Mouse (Mus musculus): ENCODE measurements at regions not wholly inside any gene's neighbourhood (a gene's known extent, or its start where the extent isn't known, plus 50 kb on each side); places are given as distances from the start of the nearest gene placed in this dataset.

GRCm38 (mm10) chr5:126680262-126680661 is 561.3 kb upstream of the Tmem132c start:
- ATAC-seq (ENCODE audit: insufficient number of reproducible peaks, low FRiP score, low TSS enrichment, low read depth) = no peak
- Histone ChIP-seq H3K9me3 (ENCODE audit: control insufficient read depth, low read length) (no peaks in the 10 kb centered on the region), H3K27ac (replicated peaks; ENCODE audit: low read depth, low read length) (no peak overlapping the region), H3K4me2 (ENCODE audit: low read depth, severe bottlenecking) (no peak overlapping the region), H3K4me3 (ENCODE audit: low read depth, low read length) (no peak overlapping the region), H3K27me3 (ENCODE audit: control insufficient read depth, insufficient read depth, low read length) (no peaks in the 10 kb centered on the region), H3K36me3 (ENCODE audit: control insufficient read depth, insufficient read depth, low read length) (no peaks in the 10 kb centered on the region), H3K4me1 (ENCODE audit: control insufficient read depth, insufficient read depth, low read length) (no peaks in the 10 kb centered on the region), H3K9ac (ENCODE audit: low read length) (no peak overlapping the region)
- DNase-seq (ENCODE audit: low spot score) = no peak
- 83% methylated on average over 6 of the region's 6 CpGs for WGBS

GRCm38 (mm10) chr5:126699314-126699713 is 542.3 kb upstream of the Tmem132c start:
- Histone ChIP-seq H3K4me2 (ENCODE audit: low read depth, severe bottlenecking) (no peak overlapping the region), H3K4me1 (ENCODE audit: control insufficient read depth, insufficient read depth, low read length) (no peaks in the 10 kb centered on the region), H3K4me3 (ENCODE audit: low read depth, low read length) (no peak overlapping the region), H3K27me3 (ENCODE audit: control insufficient read depth, insufficient read depth, low read length) (no peaks in the 10 kb centered on the region), H3K27ac (replicated peaks; ENCODE audit: low read depth, low read length) (no peak overlapping the region), H3K36me3 (ENCODE audit: control insufficient read depth, insufficient read depth, low read length) (no peaks in the 10 kb centered on the region), H3K9ac (ENCODE audit: low read length) (no peak overlapping the region), H3K9me3 (ENCODE audit: control insufficient read depth, low read length) (no peaks in the 10 kb centered on the region)
- no peak for ATAC-seq (ENCODE audit: insufficient number of reproducible peaks, low FRiP score, low TSS enrichment, low read depth)
- WGBS = 52% methylated on average over 4 of the region's 4 CpGs
- peak; percentile 33 for DNase-seq (ENCODE audit: low spot score)

- no peaks in the 10 kb centered on the region for H3K27me3 ChIP-seq (ENCODE audit: control insufficient read depth, insufficient read depth, low read length)
- H3K27ac ChIP-seq (replicated peaks; ENCODE audit: low read depth, low read length) = no peak overlapping the region
- H3K9me3 ChIP-seq (ENCODE audit: control insufficient read depth, low read length) = no peaks in the 10 kb centered on the region
- no peaks in the 10 kb centered on the region for H3K36me3 ChIP-seq (ENCODE audit: control insufficient read depth, insufficient read depth, low read length)
- ATAC-seq (ENCODE audit: insufficient number of reproducible peaks, low FRiP score, low TSS enrichment, low read depth) (no peak), DNase-seq (ENCODE audit: low spot score) (no peak)
- no peak overlapping the region for H3K9ac ChIP-seq (ENCODE audit: low read length)
- no peak overlapping the region for H3K4me2 ChIP-seq (ENCODE audit: low read depth, severe bottlenecking)
- whole genome bisulfite sequencing = 62% methylated on average over 8 of the region's 8 CpGs
- H3K4me1 ChIP-seq (ENCODE audit: control insufficient read depth, insufficient read depth, low read length) = no peaks in the 10 kb centered on the region
- H3K4me3 ChIP-seq (ENCODE audit: low read depth, low read length) = no peak overlapping the region
Measured at GRCm38 (mm10) chr5:126703516-126704282, 537.9 kb upstream of the Tmem132c start.

GRCm38 (mm10) chr5:126705871-126706270 is 535.7 kb upstream of the Tmem132c start:
- Histone ChIP-seq H3K4me1 (ENCODE audit: control insufficient read depth, insufficient read depth, low read length) (no peaks in the 10 kb centered on the region), H3K27me3 (ENCODE audit: control insufficient read depth, insufficient read depth, low read length) (no peaks in the 10 kb centered on the region), H3K36me3 (ENCODE audit: control insufficient read depth, insufficient read depth, low read length) (no peaks in the 10 kb centered on the region), H3K9me3 (ENCODE audit: control insufficient read depth, low read length) (no peaks in the 10 kb centered on the region), H3K27ac (replicated peaks; ENCODE audit: low read depth, low read length) (no peak overlapping the region), H3K4me3 (ENCODE audit: low read depth, low read length) (no peak overlapping the region), H3K4me2 (ENCODE audit: low read depth, severe bottlenecking) (no peak overlapping the region), H3K9ac (ENCODE audit: low read length) (no peak overlapping the region)
- WGBS = 60% methylated on average over 11 of the region's 11 CpGs
- ATAC-seq (ENCODE audit: insufficient number of reproducible peaks, low FRiP score, low TSS enrichment, low read depth) (no peak), DNase-seq (ENCODE audit: low spot score) (no peak)

GRCm38 (mm10) chr5:126706701-126707100 is 534.9 kb upstream of the Tmem132c start:
- H3K9ac ChIP-seq (ENCODE audit: low read length) = no peak overlapping the region
- H3K4me2 ChIP-seq (ENCODE audit: low read depth, severe bottlenecking) = no peak overlapping the region
- no peak overlapping the region for H3K27ac ChIP-seq (replicated peaks; ENCODE audit: low read depth, low read length)
- H3K9me3 ChIP-seq (ENCODE audit: control insufficient read depth, low read length) = no peaks in the 10 kb centered on the region
- H3K36me3 ChIP-seq (ENCODE audit: control insufficient read depth, insufficient read depth, low read length) = no peaks in the 10 kb centered on the region
- no peaks in the 10 kb centered on the region for H3K27me3 ChIP-seq (ENCODE audit: control insufficient read depth, insufficient read depth, low read length)
- H3K4me3 ChIP-seq (ENCODE audit: low read depth, low read length) = no peak overlapping the region
- DNase-seq (ENCODE audit: low spot score) (no peak), ATAC-seq (ENCODE audit: insufficient number of reproducible peaks, low FRiP score, low TSS enrichment, low read depth) (no peak)
- WGBS = 77% methylated on average over 4 of the region's 4 CpGs
- H3K4me1 ChIP-seq (ENCODE audit: control insufficient read depth, insufficient read depth, low read length) = no peaks in the 10 kb centered on the region

DNA sequence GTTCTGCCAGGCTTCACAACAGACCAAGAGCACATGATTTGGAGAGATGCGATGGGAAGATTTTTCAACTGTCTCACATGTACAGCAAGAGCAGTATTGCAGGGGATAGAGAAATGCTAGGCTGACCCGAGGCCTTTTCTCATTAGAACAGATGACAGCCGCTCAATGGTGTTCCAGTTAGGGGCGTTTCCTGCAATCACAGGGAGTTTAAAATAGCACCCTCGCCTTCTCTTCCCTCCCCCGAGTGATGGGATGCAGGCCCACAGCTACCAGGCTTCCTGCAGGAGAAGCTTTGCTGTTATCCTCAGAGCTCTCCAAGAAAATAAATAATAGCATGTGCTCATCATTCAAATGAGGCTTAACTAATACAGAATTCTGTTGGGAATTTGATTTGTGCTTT is 526.9 kb upstream of the Tmem132c start:
- H3K4me1 ChIP-seq (ENCODE audit: control insufficient read depth, insufficient read depth, low read length) = no peaks in the 10 kb centered on the region
- WGBS = 30% methylated on average over 6 of the region's 6 CpGs

GRCm38 (mm10) chr5:126718421-126718820 is 523.2 kb upstream of the Tmem132c start:
- no peak for ATAC-seq (ENCODE audit: insufficient number of reproducible peaks, low FRiP score, low TSS enrichment, low read depth)
- H3K27me3 ChIP-seq (ENCODE audit: control insufficient read depth, insufficient read depth, low read length) = no peaks in the 10 kb centered on the region

More for the DNA sequence above, 526.9 kb upstream of the Tmem132c start:
- Histone ChIP-seq H3K4me2 (ENCODE audit: low read depth, severe bottlenecking) (no peak overlapping the region), H3K4me3 (ENCODE audit: low read depth, low read length) (no peak overlapping the region), H3K9ac (ENCODE audit: low read length) (no peak overlapping the region), H3K27ac (replicated peaks; ENCODE audit: low read depth, low read length) (no peak overlapping the region), H3K36me3 (ENCODE audit: control insufficient read depth, insufficient read depth, low read length) (no peaks in the 10 kb centered on the region), H3K9me3 (ENCODE audit: control insufficient read depth, low read length) (no peaks in the 10 kb centered on the region), H3K27me3 (ENCODE audit: control insufficient read depth, insufficient read depth, low read length) (no peaks in the 10 kb centered on the region)
- DNase-seq (ENCODE audit: low spot score) = no peak
- ATAC-seq (ENCODE audit: insufficient number of reproducible peaks, low FRiP score, low TSS enrichment, low read depth) = no peak

GRCm38 (mm10) chr5:126721300-126721699 is 520.3 kb upstream of the Tmem132c start:
- no peaks in the 10 kb centered on the region for H3K9me3 ChIP-seq (ENCODE audit: control insufficient read depth, low read length)
- peaks cover 3% of the 10 kb centered on the region; the same call in 1 of the 2 replicates for H3K4me1 ChIP-seq (ENCODE audit: control insufficient read depth, insufficient read depth, low read length)
- H3K4me2 ChIP-seq (ENCODE audit: low read depth, severe bottlenecking) = no peak overlapping the region
- WGBS = 86% methylated on average over 2 of the region's 2 CpGs
- no peak for ATAC-seq (ENCODE audit: insufficient number of reproducible peaks, low FRiP score, low TSS enrichment, low read depth)
- H3K27me3 ChIP-seq (ENCODE audit: control insufficient read depth, insufficient read depth, low read length) = no peaks in the 10 kb centered on the region
- no peaks in the 10 kb centered on the region for H3K36me3 ChIP-seq (ENCODE audit: control insufficient read depth, insufficient read depth, low read length)
- no peak overlapping the region for H3K27ac ChIP-seq (replicated peaks; ENCODE audit: low read depth, low read length)
- H3K4me3 ChIP-seq (ENCODE audit: low read depth, low read length) = no peak overlapping the region
- H3K9ac ChIP-seq (ENCODE audit: low read length) = no peak overlapping the region
- DNase-seq (ENCODE audit: low spot score) = no peak

More at GRCm38 (mm10) chr5:126718421-126718820, 523.2 kb upstream of the Tmem132c start:
- Histone ChIP-seq H3K9ac (ENCODE audit: low read length) (no peak overlapping the region), H3K9me3 (ENCODE audit: control insufficient read depth, low read length) (no peaks in the 10 kb centered on the region), H3K4me3 (ENCODE audit: low read depth, low read length) (no peak overlapping the region), H3K4me1 (ENCODE audit: control insufficient read depth, insufficient read depth, low read length) (peaks cover 2% of the 10 kb centered on the region; the same call in 1 of the 2 replicates), H3K36me3 (ENCODE audit: control insufficient read depth, insufficient read depth, low read length) (no peaks in the 10 kb centered on the region), H3K4me2 (ENCODE audit: low read depth, severe bottlenecking) (no peak overlapping the region), H3K27ac (replicated peaks; ENCODE audit: low read depth, low read length) (no peak overlapping the region)
- no peak for DNase-seq (ENCODE audit: low spot score)
- WGBS = 92% methylated on average over 2 of the region's 2 CpGs

Data from limb, embryonic 11.5 days (tissue).